Mouse (Mus musculus) limb, embryonic 15.5 days (tissue): ENCODE measurements around the gene Lin7c. TPM values are rescaled to one million over a fixed set of nuclear protein-coding genes. Genes with fewer than 3 reads are reported as not detected.
"Not testable (repeated sequence)": the region's sequence is repeated elsewhere in the genome, so short reads cannot be mapped to it uniquely, and the experiment has no call there.

Experiments
- ATAC-seq: fragments of 200-750 bp; cut with Nextera tagmentation; 2 replicates; pipeline ENCODE4 v1.8.0; 2017; ENCODE audit warnings: low read depth, moderate TSS enrichment; ENCODE audit not compliant: insufficient number of reproducible peaks, low FRiP score, low TSS enrichment
- H3K27ac ChIP-seq: fragments of 300-500 bp; sonication (generic); 2 replicates; pipeline ENCODE4 v1.5.1; 2015; ENCODE audit warnings: moderate library complexity, mild to moderate bottlenecking, inconsistent platforms
- H3K27me3 ChIP-seq: fragments of 300-500 bp; sonication (generic); 2 replicates; pipeline ENCODE4 v1.6.1; 2015; ENCODE audit warnings: inconsistent platforms
- H3K36me3 ChIP-seq: fragments of 300-500 bp; sonication (generic); 2 replicates; pipeline ENCODE4 v1.6.1; 2015; ENCODE audit warnings: inconsistent platforms
- H3K4me1 ChIP-seq: fragments of 300-500 bp; sonication (generic); 2 replicates; pipeline ENCODE4 v1.6.1; 2015; ENCODE audit warnings: inconsistent platforms
- H3K4me2 ChIP-seq: fragments of 300-500 bp; sonication (generic); 2 replicates; pipeline ENCODE4 v1.6.1; 2015; ENCODE audit warnings: mild to moderate bottlenecking, inconsistent platforms
- H3K4me3 ChIP-seq: fragments of 300-500 bp; sonication (generic); 2 replicates; pipeline ENCODE4 v1.5.1; 2015; ENCODE audit warnings: mild to moderate bottlenecking, inconsistent platforms
- H3K9ac ChIP-seq: fragments of 300-500 bp; sonication (generic); 2 replicates; pipeline ENCODE4 v1.6.1; 2015; ENCODE audit warnings: inconsistent platforms
- H3K9me3 ChIP-seq: fragments of 300-500 bp; sonication (generic); 2 replicates; pipeline ENCODE4 v1.6.1; 2016; ENCODE audit warnings: inconsistent platforms
- WGBS: fragments of 180-500 bp; shearing (Covaris S2); methylation state at CpG from one replicate; pipeline ENCODE4 v1.1.7; 2015; 5-methylcytosine and 5-hydroxymethylcytosine counted together
- polyA plus RNA-seq: library from polyadenylated mRNA; unstranded; fragments of >200 nt; fragmentation: Nextera tagmentation; extraction: Ambion mirVana; gene quantifications from 2 replicates; pipeline ENCODE4 v1.2.1, GENCODE M21; 2015

Lin7c gene
- 51.4 and 55.2 TPM in 2 replicates for polyA plus RNA-seq

- Histone ChIP-seq H3K4me1 (peaks cover 10% of the 10 kb centered on the region), H3K9me3 (no peaks in the 10 kb centered on the region), H3K4me2 (peak within 1 kb of the TSS; percentile 43), H3K36me3 (peaks cover 14% of the 10 kb centered on the region), H3K4me3 (peak within 1 kb of the TSS; percentile 78), H3K27me3 (no peaks in the 10 kb centered on the region), H3K9ac (peak within 1 kb of the TSS; percentile 94), H3K27ac (peak within 1 kb of the TSS; percentile 94)
- under 1% methylated on average over 42 of the region's 42 CpGs for WGBS
- ATAC-seq: peak; percentile 98
Observed at GRCm38 (mm10) chr2:109890597-109890996, at the start of gene Lin7c. Gene Lin7c (plus strand): TSS chr2:109890853.

- no peak for ATAC-seq
Observed at GRCm38 (mm10) chr2:109846401-109846800, 44.3 kb upstream of the Lin7c start.

DNA sequence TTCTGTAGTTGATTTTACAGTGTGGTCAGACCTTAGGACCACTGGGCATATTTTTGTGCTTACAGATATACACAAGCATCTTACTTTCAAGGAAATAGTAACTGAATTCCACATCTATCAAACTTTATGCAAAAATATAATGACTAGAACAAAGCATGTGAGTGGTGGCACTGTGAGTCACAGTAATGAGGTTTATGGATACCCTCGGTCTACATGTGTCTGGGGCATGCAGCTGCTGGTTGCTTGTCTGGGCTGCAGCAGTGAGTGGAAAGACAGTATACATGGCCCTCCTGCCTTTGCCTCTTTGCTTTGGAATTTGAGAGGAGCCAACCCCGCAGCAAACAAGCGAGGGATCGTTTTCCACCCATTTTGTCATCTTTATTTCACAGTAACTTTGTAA lies 42.3 kb upstream of the Lin7c start:
- peak; percentile 52; the same call in 1 of the 2 replicates for ATAC-seq
- Histone ChIP-seq H3K4me1 (0 out of 2 replicates have a peak, but pooled peaks cover 4% of the 10 kb centered on the region), H3K36me3 (no peaks in the 10 kb centered on the region), H3K27ac (no peak overlapping the region), H3K4me2 (no peak overlapping the region), H3K9me3 (no peaks in the 10 kb centered on the region), H3K9ac (no peak overlapping the region), H3K4me3 (no peak overlapping the region), H3K27me3 (no peaks in the 10 kb centered on the region)
- WGBS: 39% methylated on average over 4 of the region's 4 CpGs

More at GRCm38 (mm10) chr2:109846401-109846800, 44.3 kb upstream of the Lin7c start:
- Histone ChIP-seq H3K9me3 (no peaks in the 10 kb centered on the region), H3K4me2 (no peak overlapping the region), H3K4me1 (0 out of 2 replicates have a peak, but pooled peaks cover 4% of the 10 kb centered on the region), H3K36me3 (no peaks in the 10 kb centered on the region), H3K27me3 (no peaks in the 10 kb centered on the region), H3K27ac (no peak overlapping the region), H3K4me3 (no peak overlapping the region), H3K9ac (no peak overlapping the region)
- WGBS: 26% methylated on average over 4 of the region's 4 CpGs

DNA sequence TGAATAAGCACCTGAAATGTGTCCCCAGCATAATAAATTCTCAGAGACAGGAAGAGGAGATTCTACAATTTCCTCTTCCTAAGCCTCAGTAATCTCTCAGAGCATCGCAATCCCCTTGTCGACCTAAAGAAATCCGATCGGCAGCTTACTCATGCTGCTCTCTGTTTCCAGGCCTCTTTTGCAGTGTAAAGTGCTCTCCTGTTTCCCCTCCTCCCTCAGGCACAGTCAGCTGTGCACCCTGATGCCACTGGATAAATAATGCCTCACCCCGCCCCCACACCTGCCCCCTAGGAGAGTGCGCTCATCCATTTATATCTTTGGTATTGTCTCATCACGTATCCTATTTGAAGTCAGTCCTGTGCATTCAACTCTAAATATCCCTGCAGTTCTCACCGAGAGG lies 41.9 kb upstream of the Lin7c start:
- Histone ChIP-seq H3K9me3 (no peaks in the 10 kb centered on the region), H3K4me3 (no peak overlapping the region), H3K36me3 (no peaks in the 10 kb centered on the region), H3K27me3 (no peaks in the 10 kb centered on the region), H3K27ac (no peak overlapping the region), H3K4me2 (no peak overlapping the region), H3K4me1 (0 out of 2 replicates have a peak, but pooled peaks cover 4% of the 10 kb centered on the region), H3K9ac (no peak overlapping the region)
- WGBS: 37% methylated on average over 8 of the region's 8 CpGs
- ATAC-seq: no peak

- WGBS: 60% methylated on average over 5 of the region's 5 CpGs
- Histone ChIP-seq H3K4me2 (no peak overlapping the region), H3K36me3 (no peaks in the 10 kb centered on the region), H3K4me1 (no peaks in the 10 kb centered on the region), H3K27me3 (no peaks in the 10 kb centered on the region), H3K9me3 (no peaks in the 10 kb centered on the region), H3K27ac (no peak overlapping the region), H3K9ac (no peak overlapping the region), H3K4me3 (no peak overlapping the region)
- no peak for ATAC-seq
Observed at GRCm38 (mm10) chr2:109855601-109856000, 35.1 kb upstream of the Lin7c start.

DNA sequence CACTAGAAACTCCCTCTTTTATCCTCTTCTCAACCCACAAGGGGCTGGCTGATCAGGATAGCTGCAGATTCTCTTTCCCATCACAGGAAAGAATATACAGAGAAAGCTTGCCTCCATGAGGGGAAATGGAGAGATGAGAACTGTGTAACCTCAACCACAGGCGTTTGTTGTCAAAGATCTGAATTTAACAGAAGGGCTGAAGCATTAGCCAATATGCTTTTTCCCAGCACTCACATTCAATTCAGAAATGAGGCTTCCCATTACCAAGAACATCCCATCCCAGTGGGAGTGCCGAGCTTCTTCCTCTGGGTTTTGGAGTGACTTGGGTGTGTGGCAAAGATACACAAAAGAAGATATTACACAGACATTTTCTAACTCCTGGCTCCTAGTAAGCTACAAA lies 31.0 kb upstream of the Lin7c start:
- no peaks in the 10 kb centered on the region for H3K36me3 ChIP-seq
- ATAC-seq: no peak
- 68% methylated on average over 2 of the region's 2 CpGs for WGBS

DNA sequence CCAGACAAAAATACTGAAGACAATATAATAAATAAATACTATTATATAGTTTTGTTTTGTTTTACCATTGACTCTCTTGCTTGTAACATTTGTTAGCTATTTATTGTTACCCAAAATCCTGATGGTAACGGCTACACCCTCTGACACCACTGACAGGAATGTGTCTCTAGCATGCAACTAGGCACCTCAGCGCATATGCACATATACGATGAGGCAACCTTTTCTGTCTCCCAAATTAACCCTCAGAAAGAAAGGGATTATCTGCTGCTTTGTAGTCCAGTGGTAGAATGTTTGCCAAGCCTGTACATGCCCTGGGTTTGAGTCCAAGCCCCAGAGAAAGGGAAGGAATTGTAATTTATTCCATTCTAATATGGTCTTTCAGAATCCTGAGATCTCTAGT lies 29.8 kb upstream of the Lin7c start:
- no peak for ATAC-seq
- WGBS: 71% methylated on average over 3 of the region's 3 CpGs
- no peaks in the 10 kb centered on the region for H3K27me3 ChIP-seq
- no peaks in the 10 kb centered on the region for H3K36me3 ChIP-seq
- H3K27ac ChIP-seq: no peak overlapping the region
- H3K4me2 ChIP-seq: no peak overlapping the region
- no peaks in the 10 kb centered on the region for H3K9me3 ChIP-seq
- no peaks in the 10 kb centered on the region for H3K4me1 ChIP-seq
- H3K4me3 ChIP-seq: no peak overlapping the region
- H3K9ac ChIP-seq: no peak overlapping the region

More for the DNA sequence above, 31.0 kb upstream of the Lin7c start:
- Histone ChIP-seq H3K9me3 (no peaks in the 10 kb centered on the region), H3K27ac (no peak overlapping the region), H3K4me2 (no peak overlapping the region), H3K9ac (no peak overlapping the region), H3K4me3 (no peak overlapping the region), H3K4me1 (no peaks in the 10 kb centered on the region), H3K27me3 (no peaks in the 10 kb centered on the region)

DNA sequence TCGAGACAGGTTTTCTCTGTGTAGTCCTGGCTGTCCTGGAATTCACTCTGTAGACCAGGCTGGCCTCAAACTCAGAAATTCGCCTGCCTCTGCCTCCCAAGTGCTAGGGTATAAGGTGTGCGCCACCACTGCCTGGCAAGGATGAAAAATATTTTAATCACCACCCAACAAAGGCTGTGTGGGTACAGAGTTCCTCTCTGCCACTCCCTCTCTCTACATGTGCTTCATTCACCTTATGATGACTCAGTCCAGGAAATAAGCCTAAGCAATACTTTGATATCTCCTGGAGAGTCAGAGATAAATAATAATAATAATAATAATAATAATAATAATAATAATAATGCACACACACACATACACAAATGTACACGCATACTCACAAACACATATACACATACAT lies 11.2 kb upstream of the Lin7c start:
- WGBS: 76% methylated on average over 4 of the region's 4 CpGs
- not testable (repeated sequence) for H3K36me3 ChIP-seq

GRCm38 (mm10) chr2:109881111-109881510 lies 9.5 kb upstream of the Lin7c start:
- 43% methylated on average over 2 of the region's 2 CpGs for WGBS
- Histone ChIP-seq H3K36me3 (no peaks in the 10 kb centered on the region), H3K9ac (no peak overlapping the region), H3K4me3 (no peak overlapping the region), H3K4me2 (no peak overlapping the region), H3K4me1 (no peaks in the 10 kb centered on the region), H3K27ac (no peak overlapping the region), H3K9me3 (no peaks in the 10 kb centered on the region), H3K27me3 (no peaks in the 10 kb centered on the region)
- no peak for ATAC-seq

More for the DNA sequence above, 11.2 kb upstream of the Lin7c start:
- not testable (repeated sequence) for H3K27ac ChIP-seq, H3K9ac ChIP-seq, H3K9me3 ChIP-seq, H3K27me3 ChIP-seq, H3K4me3 ChIP-seq, H3K4me2 ChIP-seq, H3K4me1 ChIP-seq, ATAC-seq

DNA sequence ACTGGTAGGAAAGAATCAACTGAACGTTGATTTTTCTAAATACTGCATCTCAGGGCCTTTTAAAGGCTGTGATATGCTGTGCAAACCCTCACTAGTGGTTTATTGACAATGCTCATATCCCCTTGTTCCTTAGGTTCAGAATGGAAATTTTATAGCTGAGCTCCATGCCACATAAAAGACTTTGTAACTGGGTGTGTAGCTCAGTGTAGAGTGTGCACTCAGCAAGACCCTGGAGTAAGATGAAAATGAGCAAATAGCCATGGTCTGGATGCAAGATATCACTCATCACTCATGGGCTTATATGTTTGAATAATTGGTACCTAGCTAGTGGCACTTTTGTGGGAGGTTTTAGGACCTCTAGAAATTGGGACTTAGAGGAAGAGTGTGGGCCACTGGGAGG lies 9.0 kb upstream of the Lin7c start:
- Histone ChIP-seq H3K36me3 (no peaks in the 10 kb centered on the region), H3K27ac (no peak overlapping the region), H3K4me3 (no peak overlapping the region), H3K4me1 (no peaks in the 10 kb centered on the region), H3K9me3 (no peaks in the 10 kb centered on the region), H3K9ac (no peak overlapping the region), H3K4me2 (no peak overlapping the region), H3K27me3 (no peaks in the 10 kb centered on the region)
- ATAC-seq: no peak
- 48% methylated on average over 1 of the region's 1 CpGs for WGBS

DNA sequence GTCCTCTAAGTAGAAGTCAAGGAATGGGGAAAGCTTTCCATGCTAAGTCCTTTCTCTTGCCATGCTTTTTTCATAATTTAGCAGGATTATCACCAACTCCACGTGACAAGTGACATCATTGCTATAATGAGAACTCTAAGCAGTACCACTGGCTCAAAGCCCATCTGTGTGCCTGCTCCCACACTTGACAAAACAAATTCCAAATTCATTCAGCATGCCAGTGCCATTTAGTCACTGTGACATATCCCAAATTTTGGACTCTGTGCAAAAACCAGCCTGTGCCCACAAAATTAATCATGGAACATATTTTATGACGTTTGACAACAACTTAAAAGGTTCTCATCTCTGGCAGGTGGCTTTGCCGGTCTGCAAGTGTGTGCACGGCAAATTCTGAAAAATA lies 6.5 kb upstream of the Lin7c start:
- Histone ChIP-seq H3K9ac (no peak overlapping the region), H3K9me3 (no peaks in the 10 kb centered on the region), H3K4me2 (no peak overlapping the region), H3K4me3 (no peak overlapping the region), H3K36me3 (no peaks in the 10 kb centered on the region), H3K4me1 (no peaks in the 10 kb centered on the region), H3K27me3 (no peaks in the 10 kb centered on the region), H3K27ac (no peak overlapping the region)
- 65% methylated on average over 4 of the region's 4 CpGs for WGBS
- ATAC-seq: no peak

GRCm38 (mm10) chr2:109884507-109884906 lies 6.1 kb upstream of the Lin7c start:
- Histone ChIP-seq H3K27me3 (no peaks in the 10 kb centered on the region), H3K4me3 (no peak overlapping the region), H3K27ac (no peak overlapping the region), H3K9ac (no peak overlapping the region), H3K4me2 (no peak overlapping the region), H3K4me1 (no peaks in the 10 kb centered on the region), H3K36me3 (no peaks in the 10 kb centered on the region), H3K9me3 (no peaks in the 10 kb centered on the region)
- no peak for ATAC-seq
- WGBS: 54% methylated on average over 4 of the region's 4 CpGs

DNA sequence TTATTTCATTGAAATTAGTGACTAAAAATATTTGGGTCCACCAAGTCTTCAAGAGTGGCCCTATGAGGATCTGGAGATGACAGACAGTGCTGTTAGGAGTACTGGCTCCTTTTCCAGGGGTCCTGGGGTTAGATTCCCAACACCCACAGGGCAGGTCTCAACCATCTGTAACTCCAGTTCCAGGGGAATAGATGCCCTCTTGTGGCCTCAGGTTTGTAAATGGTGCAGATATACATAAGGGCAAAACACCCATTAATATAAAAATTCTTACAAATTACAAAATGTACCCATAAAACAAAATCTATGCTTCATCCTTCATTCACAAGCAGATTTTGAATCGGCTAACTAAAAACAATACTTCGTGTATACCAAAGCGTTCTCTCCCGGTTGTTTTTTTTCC lies 585 bp upstream of the Lin7c start:
- H3K4me1 ChIP-seq: peaks cover 10% of the 10 kb centered on the region
- H3K4me2 ChIP-seq: peak overlapping the region; percentile 43
- H3K9me3 ChIP-seq: no peaks in the 10 kb centered on the region
- 30% methylated on average over 4 of the region's 4 CpGs for WGBS
- no peak for ATAC-seq
- peak overlapping the region; percentile 78 for H3K4me3 ChIP-seq
- H3K27me3 ChIP-seq: no peaks in the 10 kb centered on the region
- peak overlapping the region; percentile 94; the same call in 1 of the 2 replicates for H3K27ac ChIP-seq
- H3K9ac ChIP-seq: peak overlapping the region; percentile 94; the same call in 1 of the 2 replicates
- peaks cover 9% of the 10 kb centered on the region for H3K36me3 ChIP-seq
